Mouse (Mus musculus) CD4-positive, CD25-positive, alpha-beta regulatory T cell, adult 4 months (primary cell): ENCODE data around the gene Fam207a. TPM values are rescaled to one million over a fixed set of nuclear protein-coding genes. Genes with fewer than 3 reads are reported as not detected.

ENCODE experiments used
- ATAC-seq: one replicate; pipeline ENCODE4 v1.8.0; 2017
- polyA plus RNA-seq, 2 experiments: library from polyadenylated mRNA; unstranded; fragments of 100-300 nt; shearing (Covaris generic); gene quantifications; one replicate each; pipeline ENCODE4 v1.2.1; 2017

Gene Fam207a
- polyA plus RNA-seq = 10 to 100 TPM; 11.8 to 14.3 TPM

DNA sequence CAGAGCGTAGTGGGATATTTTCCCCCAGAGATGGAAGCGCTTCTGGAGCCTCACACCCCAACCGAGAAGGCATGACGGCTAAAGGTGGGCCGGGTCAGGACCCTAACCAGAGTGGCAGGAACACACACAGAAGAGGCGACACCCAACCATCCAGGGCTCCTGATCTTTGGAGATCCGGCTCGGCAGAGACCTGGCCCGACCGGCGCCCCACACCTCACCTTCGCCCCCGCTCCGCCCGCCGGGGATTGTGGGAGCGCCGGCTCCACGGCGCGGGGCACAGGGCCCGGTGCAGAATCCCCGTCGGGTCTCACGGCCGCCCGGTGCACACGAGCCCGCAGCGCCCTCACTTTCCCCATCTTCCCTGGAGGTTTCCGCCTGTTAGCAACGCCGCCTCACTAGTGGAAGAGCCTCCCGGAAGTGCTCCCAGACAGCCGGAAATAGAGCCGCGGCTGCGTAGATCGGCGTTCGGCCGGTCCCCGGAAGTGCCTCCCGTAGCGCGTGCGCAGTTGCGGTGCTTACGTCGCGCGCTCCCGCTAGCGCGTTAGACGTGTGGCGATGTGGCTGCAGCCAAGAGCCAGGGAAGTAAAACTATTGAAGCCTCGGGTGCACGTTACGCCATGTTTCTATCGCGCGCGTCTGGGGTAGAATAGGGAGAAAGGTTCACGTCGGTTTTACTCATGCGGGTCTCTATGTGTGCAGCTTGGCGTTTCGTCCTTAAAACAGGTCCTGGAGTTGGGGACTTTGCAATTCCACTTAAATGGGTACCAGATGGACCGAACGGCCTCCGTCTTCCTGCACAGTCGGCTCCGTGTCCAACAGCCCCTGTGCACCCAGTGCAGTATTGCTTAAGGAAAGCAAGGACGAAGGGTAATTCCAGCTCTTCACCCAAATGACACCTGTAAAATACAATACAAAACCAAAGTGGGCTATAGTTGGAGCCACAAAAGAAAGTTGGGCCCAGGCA is at the start of gene Fam207a:
Gene Fam207a (minus strand): TSS at position 401 of the 964 bp plus-strand sequence.
- peak; percentile 85 for ATAC-seq

- no peak for ATAC-seq
These were observed 49.4 kb upstream of the Fam207a start for GRCm38 (mm10) chr10:77565005-77565404.

DNA sequence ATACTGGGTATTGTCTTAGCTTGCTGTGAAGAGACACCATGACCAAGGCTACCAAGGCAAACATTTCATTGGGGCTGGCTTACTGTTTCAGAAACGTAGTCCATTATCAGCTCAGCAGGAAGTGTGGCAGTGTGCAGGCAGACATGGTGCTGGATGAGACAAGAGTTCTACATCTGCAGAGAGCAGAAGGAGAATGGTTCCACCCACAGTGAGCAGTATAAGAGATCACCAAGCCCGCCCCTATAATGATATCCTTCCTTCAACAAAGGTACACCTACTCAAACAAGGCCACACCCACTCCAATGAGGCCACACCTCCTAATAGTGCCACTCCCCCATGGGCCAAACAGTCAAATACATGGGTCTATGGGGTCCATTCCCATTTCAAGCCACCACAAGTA is 45.9 kb upstream of the Fam207a start:
- no peak for ATAC-seq

DNA sequence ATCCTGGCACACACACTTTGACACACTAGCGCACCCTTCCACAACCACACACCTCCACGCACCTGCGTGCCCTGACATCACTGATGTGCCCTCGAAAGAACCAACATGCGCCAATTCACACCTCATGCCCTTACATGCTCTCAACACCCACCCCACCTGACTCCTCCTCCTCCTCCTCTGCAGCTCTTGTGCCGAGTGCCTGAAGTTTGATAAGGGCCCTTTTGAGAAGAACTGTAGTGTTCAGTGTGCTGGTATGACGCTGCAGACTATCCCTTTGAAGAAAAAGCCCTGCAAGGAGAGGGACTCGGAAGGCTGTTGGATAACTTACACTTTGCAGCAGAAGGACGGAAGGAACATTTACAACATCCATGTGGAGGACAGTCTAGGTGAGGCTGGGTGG is 45.2 kb upstream of the Fam207a start:
- ATAC-seq = no peak

DNA sequence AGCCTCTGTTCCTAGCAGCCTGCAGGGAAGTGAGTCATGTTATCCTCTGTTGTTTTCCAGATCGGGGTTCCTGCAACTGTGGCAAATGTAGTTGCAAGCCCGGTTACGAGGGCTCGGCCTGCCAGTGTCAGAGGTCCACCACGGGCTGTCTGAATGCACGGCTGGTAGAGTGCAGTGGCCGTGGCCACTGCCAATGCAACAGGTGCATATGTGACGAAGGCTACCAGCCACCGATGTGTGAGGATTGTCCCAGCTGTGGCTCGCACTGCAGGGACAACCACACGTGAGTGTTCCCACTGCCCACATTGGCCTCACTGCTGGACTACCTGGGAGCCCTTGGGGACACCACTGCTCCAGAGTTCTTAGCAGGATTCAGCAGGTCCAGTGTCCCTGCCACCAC is 44.5 kb upstream of the Fam207a start:
- ATAC-seq = no peak

DNA sequence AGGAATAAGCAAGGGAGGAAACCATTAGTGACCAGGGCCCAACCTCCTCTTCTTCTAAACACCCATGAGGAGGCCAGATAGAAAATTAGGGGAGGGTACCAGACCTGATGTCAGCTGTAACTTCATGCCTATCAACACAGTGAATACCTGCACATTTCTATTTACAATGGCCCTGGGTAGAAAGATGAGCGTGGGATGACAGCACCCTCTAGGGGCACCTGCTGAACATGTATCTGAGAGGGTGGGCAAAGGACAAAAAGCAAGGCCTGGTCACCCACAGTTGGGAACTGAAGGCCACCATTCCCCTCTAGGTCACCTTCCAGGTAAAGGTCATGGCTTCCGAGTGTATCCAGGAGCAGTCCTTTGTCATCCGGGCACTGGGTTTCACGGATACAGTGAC is 42.1 kb upstream of the Fam207a start:
- no peak for ATAC-seq

DNA sequence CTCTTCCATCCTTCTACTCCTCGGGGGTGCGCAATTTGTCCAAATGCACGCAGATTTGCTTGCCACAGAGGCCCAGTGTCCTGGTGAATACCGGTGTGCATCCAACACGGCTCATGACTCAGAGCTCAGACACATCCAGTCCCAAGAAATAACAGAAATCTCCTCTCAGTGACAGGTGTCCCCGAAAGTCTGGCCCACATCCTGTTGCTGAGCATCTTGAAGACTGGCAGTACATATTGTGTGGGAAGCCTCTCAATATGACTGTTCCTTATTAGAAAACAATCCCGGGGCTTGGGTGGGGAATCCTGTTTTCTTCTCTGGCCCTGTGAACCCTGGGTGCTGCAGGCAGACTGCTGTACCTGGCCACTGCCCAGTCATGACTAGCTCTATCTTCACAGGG is 41.0 kb upstream of the Fam207a start:
- ATAC-seq = peak; percentile 81

GRCm38 (mm10) chr10:77554918-77555317 is 39.3 kb upstream of the Fam207a start:
- peak; percentile 57 for ATAC-seq

- ATAC-seq = no peak
These were observed 37.7 kb upstream of the Fam207a start for GRCm38 (mm10) chr10:77553285-77553684.

DNA sequence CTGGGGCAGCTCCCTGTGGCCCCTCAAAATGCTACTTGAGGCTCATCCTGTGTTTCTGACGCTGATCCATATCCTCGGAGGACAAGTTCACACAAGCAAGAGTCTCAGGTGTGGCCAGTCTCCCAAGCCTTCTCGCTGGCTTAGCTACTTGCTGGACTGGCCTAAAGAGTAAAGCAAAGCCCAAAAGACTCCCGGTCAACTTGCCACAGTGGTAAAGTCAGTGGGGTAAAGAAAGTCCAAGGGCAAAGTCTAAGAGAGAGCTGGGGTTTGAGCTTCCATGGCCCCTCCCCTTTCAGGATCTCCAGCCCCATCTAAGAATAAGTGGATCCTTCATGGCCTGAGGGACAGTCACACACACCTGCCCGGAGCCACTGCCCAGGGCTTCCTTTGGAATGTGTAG is 36.6 kb upstream of the Fam207a start:
- ATAC-seq = no peak

- ATAC-seq = no peak
These were observed 35.3 kb upstream of the Fam207a start for GRCm38 (mm10) chr10:77550874-77551273.

- ATAC-seq = no peak
These were observed 33.0 kb upstream of the Fam207a start for GRCm38 (mm10) chr10:77548576-77548975.

DNA sequence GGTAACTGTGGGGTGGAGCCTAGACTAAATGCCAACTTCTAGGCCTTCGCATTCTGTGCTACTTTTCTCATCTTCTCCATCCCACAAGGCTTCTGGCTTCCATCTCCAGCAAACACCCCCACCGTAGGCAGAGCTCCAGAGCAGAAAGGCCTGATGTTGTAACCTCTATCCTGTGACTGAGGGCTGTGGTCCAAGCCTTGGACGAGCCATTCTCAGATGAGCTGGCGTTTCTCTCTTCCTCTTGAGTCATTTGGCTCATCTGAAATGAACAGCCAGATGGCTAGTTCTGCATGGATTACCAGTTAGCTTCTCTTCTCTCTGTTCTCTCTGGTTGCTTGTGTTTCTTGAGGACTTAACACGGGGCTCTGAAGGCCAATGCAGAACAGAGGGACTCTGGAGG is 29.3 kb upstream of the Fam207a start:
- ATAC-seq = no peak

GRCm38 (mm10) chr10:77543226-77543625 is 27.6 kb upstream of the Fam207a start:
- peak; percentile 56 for ATAC-seq

DNA sequence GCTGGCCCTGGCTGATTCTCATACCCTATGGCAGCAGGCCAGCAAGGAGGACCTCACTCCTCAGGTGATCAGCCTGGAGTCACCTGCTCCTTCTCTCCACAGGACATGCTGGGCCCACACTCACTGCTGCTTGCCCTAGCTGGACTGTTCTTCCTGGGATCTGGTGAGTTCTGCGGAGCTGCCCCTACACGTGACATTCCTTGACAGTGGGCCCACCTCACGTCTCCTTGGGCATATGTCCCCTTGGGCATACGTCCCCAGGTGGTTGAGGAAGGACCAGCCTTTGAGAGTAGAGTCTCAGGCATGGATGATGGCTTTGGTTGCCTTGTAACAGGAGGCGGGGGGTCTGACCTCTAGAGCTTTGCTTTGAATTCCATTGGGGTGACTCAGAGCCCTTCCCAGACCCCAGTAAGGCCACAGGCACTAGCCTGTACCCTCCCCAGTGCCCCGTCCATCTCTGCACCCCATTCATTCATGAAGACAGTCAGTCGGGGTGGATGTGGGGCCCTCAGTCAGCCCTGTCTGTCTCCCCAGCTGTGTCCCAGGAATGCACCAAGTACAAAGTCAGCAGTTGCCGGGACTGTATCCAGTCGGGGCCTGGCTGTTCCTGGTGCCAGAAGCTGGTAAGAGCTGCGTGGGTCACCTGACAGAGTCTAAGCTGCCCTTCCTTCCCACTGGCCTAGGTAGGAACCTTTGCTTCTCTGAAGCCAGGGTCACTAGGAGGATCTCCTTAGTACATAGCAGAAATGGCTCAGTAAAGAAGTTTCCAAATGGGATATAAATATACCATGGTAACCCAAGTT is 26.5 kb upstream of the Fam207a start:
- ATAC-seq = no peak

- ATAC-seq = no peak
These were observed 25.1 kb upstream of the Fam207a start for GRCm38 (mm10) chr10:77540576-77541102.

- ATAC-seq = no peak
These were observed 23.8 kb upstream of the Fam207a start for GRCm38 (mm10) chr10:77539320-77539945.

DNA sequence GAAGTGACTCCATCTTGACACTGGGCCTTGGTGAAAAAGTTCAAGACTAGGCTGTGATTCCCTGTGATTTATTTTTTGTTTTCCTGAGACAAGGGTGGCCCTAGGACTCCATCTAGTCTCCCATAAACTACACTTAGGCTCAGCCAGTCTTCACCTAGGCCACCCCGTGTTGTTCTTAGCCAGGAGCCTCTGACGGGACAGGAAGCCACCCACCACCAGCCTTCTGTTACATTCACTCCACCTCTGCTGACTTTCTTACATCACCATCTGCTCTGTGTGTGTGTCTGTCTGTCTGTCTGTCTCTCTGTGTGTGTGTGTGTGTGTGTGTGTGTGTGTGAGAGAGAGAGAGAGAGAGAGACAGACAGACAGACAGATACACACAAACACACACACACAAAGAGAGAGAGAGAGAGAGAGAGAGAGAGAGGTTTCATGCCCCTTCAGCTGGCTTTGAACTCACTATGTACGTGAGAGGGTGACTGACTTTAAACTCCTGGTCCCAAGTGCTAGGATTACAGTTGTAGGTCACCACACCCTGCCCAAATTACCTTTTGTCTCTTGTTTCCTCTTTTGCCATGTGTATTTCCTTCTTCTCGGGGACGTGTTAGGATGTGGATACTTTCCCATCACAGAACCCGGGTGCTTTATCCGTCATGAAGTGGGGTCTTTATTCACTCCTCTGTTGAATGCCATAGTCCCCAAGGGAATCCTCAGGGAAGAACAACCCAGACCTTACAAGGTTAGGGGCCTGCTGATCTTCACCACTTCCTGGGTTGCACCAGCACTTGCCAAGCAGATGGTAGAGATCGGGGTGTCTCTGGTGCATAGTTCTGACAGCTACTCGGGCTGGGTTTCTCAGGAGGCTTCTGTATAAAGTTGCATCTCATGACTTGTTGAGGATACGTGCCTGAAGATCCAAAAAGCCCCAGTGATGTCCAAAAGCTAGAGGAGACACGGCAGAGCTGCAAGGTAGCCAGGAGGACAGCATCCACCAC is 21.9 kb upstream of the Fam207a start:
- ATAC-seq = peak; percentile 80

DNA sequence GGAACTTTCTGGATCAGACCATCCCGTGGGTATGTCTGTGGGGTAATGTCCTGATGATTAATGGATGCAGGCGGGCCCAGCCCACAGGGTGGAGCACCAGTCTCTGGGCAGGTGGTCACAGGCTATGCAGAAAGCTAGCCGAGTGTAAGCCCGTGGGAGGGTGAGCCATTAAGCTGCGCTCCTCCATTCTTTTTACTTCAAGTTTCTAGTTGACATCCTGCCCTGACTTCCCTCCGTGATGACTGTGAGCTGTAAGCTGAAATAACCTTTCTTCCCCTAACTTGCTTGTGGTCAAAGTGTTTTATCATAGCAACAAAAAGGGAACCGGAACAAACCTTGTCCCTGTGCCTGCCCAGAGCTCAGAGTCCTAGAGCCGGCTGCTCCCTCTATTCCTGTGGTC is 21.1 kb upstream of the Fam207a start:
- ATAC-seq = peak; percentile 57

- ATAC-seq = no peak
These were observed 16.4 kb upstream of the Fam207a start for GRCm38 (mm10) chr10:77532020-77532413.
